Mouse (Mus musculus): ENCODE measurements around the gene Sh3rf3.
A peak's percentile ranks its signal among the peaks of the same experiment; 100 is the strongest.

Gene Sh3rf3

GRCm38 (mm10) chr10:58813081-58813800, at the start of gene Sh3rf3:
Gene Sh3rf3, plus strand, starts transcription at chr10:58813359.
- DNase-seq (ENCODE audit: low read depth, low spot score), result peak; percentile 5

- DNase-seq (ENCODE audit: low read depth, low spot score), result no peak
Observed at GRCm38 (mm10) chr10:58788486-58789274, 24.5 kb upstream of the Sh3rf3 start.

- DNase-seq (ENCODE audit: low read depth, low spot score), result no peak
Observed at GRCm38 (mm10) chr10:58797555-58797954, 15.6 kb upstream of the Sh3rf3 start.

GRCm38 (mm10) chr10:58798156-58798555, 15.0 kb upstream of the Sh3rf3 start:
- no peak for DNase-seq (ENCODE audit: low read depth, low spot score)

GRCm38 (mm10) chr10:58800996-58801433, 12.1 kb upstream of the Sh3rf3 start:
- DNase-seq (ENCODE audit: low read depth, low spot score), result no peak

GRCm38 (mm10) chr10:58802391-58802790, 10.8 kb upstream of the Sh3rf3 start:
- DNase-seq (ENCODE audit: low read depth, low spot score), result no peak

- DNase-seq (ENCODE audit: low read depth, low spot score), result no peak
Observed at GRCm38 (mm10) chr10:58807956-58808355, 5.2 kb upstream of the Sh3rf3 start.

- no peak for DNase-seq (ENCODE audit: low read depth, low spot score)
Observed at GRCm38 (mm10) chr10:58810181-58810580, 3.0 kb upstream of the Sh3rf3 start.

- peak; percentile 84 for DNase-seq (ENCODE audit: low read depth, low spot score)
Observed at GRCm38 (mm10) chr10:58812210-58813080, 714 bp upstream of the Sh3rf3 start.

- DNase-seq (ENCODE audit: low read depth, low spot score), result peak; percentile 9
Observed at GRCm38 (mm10) chr10:58813801-58814191, 637 bp downstream of the Sh3rf3 start.

- DNase-seq (ENCODE audit: low read depth, low spot score), result no peak
Observed at GRCm38 (mm10) chr10:58814486-58814885, 1.3 kb downstream of the Sh3rf3 start.

GRCm38 (mm10) chr10:58824016-58824568, 10.9 kb downstream of the Sh3rf3 start:
- no peak for DNase-seq (ENCODE audit: low read depth, low spot score)

GRCm38 (mm10) chr10:58829251-58830111, 16.3 kb downstream of the Sh3rf3 start:
- DNase-seq (ENCODE audit: low read depth, low spot score), result no peak

- DNase-seq (ENCODE audit: low read depth, low spot score), result no peak
Observed at GRCm38 (mm10) chr10:58833146-58833545, 20.0 kb downstream of the Sh3rf3 start.

- no peak for DNase-seq (ENCODE audit: low read depth, low spot score)
Observed at GRCm38 (mm10) chr10:58833741-58834178, 20.6 kb downstream of the Sh3rf3 start.

- no peak for DNase-seq (ENCODE audit: low read depth, low spot score)
Observed at GRCm38 (mm10) chr10:58836391-58836790, 23.2 kb downstream of the Sh3rf3 start.

GRCm38 (mm10) chr10:58837504-58837903, 24.3 kb downstream of the Sh3rf3 start:
- DNase-seq (ENCODE audit: low read depth, low spot score), result no peak

GRCm38 (mm10) chr10:58841945-58842344, 28.8 kb downstream of the Sh3rf3 start:
- no peak for DNase-seq (ENCODE audit: low read depth, low spot score)

GRCm38 (mm10) chr10:58843100-58843499, 29.9 kb downstream of the Sh3rf3 start:
- DNase-seq (ENCODE audit: low read depth, low spot score), result no peak

GRCm38 (mm10) chr10:58848127-58848526, 35.0 kb downstream of the Sh3rf3 start:
- no peak for DNase-seq (ENCODE audit: low read depth, low spot score)

- no peak for DNase-seq (ENCODE audit: low read depth, low spot score)
Observed at GRCm38 (mm10) chr10:58848536-58848935, 35.4 kb downstream of the Sh3rf3 start.
